Mouse (Mus musculus) stomach, postnatal 0 days (tissue): ENCODE results near the gene Kdm8.

ENCODE experiments used
- CTCF ChIP-seq: IDR thresholded peaks from 2 replicates; pipeline ENCODE4 v1.5.1; 2016; ENCODE audit warnings: antibody characterized with exemption, low read depth, mild to moderate bottlenecking, moderate library complexity
- EP300 ChIP-seq: optimal IDR thresholded peaks from 2 replicates; pipeline ENCODE3; 2016; ENCODE audit warnings: antibody characterized with exemption

DNA sequence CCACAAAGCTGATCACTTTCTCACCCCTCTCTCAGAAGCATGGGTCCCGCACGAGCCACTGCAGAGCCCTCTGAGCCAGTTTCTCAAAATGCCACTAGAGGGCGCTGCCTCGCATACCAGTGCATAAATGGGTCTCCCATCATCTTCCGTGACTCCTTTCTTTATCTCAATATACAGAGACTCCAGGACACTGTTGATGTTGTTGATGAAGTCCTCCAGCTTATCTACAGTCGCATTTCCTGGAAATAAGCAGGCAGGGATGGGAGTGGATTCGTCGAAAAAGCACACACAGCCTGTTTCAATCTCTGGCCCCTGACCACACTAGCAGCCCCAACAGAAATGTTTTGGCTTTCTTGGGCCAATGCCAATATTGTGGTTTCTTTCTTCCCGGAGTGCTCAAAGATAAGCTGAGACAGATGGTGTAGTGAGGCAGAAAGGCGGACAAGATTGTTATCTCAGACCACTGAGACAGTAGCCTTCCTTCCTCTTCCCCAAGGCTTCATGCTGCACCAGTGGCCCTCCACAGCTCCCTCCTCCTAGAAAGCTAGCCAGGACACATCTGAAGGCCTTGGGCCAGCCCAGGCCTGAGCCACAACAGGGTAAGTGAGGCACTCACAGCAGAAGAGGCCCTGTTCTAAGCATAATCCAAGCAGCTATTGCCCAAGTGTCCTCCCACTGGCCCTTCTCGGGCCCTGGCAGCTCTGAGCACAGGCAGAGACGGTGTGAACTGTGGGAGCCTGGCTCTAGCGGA lies 27.7 kb downstream of the Kdm8 start:
- peak; percentile 98 for TF ChIP-seq CTCF
- TF ChIP-seq EP300, result no peak
